Mouse (Mus musculus): Measurements from ENCODE around the gene S100a11.
"Not testable (repeated sequence)": the region's sequence is repeated elsewhere in the genome, so short reads cannot be mapped to it uniquely, and the experiment has no call there.

S100a11 gene

DNA sequence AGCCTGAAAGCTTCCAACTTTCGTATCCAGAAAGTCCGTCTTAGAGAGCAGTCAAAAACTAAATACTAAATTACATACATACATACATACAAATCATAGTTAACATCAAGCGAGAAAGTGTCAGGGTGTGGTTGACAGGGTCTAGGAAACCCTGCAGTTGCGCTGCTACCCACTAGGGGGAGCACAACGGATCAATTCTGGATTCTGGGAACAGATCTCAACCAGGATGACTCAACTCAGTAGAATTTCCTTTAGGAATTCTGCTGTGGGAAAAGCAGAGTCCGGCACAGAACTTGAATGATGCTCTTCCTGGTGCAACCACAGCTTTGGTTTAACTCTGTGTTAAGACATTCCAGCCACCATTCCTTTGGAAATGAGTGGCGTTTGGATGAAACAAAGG is 2.3 kb downstream of the S100a11 start:
- peak; percentile 74 for DNase-seq (ENCODE audit: low spot score)

GRCm38 (mm10) chr3:93527300-93527699 is 7.0 kb downstream of the S100a11 start:
- no peak for DNase-seq (ENCODE audit: low spot score)

DNA sequence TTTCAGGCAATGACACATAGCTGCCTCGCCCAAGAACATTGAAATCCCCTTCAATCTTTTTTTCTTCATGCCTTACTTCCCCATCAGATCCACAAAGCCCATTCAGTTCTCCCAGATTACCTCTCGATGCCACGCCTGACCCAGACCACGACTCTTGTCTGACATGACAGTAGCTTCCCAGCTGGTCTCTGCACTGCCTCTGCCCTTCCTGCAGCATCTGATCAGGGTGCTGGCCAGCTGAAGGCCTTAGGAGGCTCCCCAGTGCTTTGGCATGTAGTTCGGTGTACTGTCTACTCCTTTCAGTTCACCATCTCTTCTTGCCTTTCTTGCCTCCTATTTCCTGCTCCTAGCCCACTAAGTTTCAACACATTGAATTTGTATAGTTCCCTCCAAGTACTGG is 8.5 kb downstream of the S100a11 start:
- DNase-seq (ENCODE audit: low spot score): no peak

GRCm38 (mm10) chr3:93537068-93537576 is 16.8 kb downstream of the S100a11 start:
- DNase-seq (ENCODE audit: low spot score): peak; percentile 63

DNA sequence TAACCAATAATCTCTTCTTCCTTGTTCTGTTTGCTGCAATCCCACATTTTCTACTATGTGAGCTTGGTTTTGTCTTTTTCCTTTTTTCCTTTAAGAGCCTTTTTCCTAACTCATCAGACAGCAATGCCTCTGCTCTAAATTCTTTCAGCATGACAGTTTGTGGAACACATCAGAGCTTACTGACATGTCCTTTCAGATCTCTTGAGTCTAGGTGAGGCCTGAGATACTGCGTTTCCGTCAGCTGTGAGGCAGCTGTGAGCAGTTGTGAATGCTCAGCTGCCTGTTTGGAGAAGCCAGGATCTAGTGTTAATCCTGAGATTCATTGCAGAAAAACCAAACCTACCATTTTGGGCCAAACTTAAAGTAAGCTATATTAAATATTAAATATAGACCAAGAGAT is 18.2 kb downstream of the S100a11 start:
- no peak for DNase-seq (ENCODE audit: low spot score)

DNA sequence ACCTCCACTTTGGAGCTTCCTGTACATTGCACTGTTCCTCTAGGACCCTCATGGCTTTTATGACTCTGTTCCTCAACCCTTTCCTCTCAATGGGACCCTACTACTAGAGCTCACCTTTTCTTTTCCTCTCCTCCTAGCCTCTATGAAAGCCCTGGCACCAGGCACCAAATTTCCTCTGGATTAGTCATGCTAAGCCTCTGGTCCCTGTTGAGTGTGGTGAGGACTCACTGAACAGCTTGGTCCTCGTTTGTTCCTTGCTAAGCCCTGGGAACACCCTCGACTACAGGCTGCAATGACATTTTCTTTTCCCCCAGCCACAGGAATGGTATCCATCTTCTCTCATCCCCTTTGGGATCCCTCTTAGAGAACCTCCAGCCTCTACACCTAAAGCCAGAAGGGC is 21.2 kb downstream of the S100a11 start:
- no peak for DNase-seq (ENCODE audit: low spot score)

- not testable (repeated sequence) for DNase-seq (ENCODE audit: low spot score)
Measured at GRCm38 (mm10) chr3:93544170-93544569, 23.9 kb downstream of the S100a11 start.

DNA sequence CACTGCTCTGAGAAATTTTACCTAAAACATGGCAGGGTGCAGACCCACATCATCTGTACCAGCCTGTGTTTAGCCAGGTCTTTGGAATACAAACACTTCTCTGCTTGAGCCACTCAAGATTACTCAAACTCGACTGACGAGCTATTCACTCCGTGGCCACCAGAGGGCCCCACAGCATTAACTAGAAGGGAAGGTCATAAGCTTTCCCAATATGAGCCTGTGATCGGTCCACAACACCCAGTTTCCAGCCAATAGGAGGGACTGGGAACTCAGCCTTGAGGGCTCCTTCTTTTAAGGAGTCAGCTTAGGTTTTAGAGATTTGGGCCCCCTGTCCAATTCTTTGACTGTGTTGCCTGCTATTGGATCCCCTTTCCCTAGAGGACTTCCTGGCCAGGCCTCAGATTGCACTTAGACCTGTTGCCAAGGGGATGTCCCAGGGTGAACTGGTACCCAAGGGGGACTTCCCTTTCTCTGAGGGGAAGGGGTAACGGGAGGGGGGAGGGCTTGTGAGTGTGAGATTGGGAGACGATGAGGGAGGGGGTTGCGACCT is 26.9 kb downstream of the S100a11 start:
- DNase-seq (ENCODE audit: low spot score): peak; percentile 90

DNA sequence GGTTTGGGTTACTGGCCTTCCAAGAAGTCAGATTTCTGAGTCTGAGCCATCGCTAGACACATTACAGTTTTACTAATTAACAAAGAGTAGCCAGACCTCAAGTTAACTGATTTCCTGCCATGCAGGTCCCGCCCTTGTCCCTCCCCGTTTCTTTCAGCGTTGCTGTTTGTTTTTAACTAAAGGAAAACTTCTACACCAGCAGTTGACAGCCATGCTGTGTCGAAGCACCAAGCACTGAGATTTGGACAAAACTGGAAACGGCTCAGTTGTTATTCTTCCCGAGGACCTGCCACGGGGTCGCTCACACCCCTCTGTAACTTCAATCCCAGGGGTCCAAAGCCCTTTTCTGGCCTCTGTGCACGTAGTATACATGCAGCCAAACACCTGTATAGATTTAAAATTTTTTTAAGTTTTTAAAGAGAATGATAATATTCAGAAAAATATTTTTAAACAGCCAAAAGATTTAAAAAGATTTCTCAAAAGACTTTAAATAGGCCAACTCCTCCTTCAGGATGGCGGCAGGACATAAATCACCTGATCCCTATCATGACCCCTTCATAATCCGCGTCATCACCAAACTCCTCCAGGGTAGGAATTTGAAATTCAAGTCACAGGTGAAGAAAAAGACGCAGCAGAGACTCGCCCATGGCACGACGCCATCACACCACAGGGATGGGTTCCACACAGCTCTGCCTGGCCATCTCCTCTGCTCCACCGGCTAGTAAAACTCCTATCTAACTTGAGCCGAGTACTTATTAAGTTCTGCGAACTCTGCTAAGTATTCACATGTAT is 27.7 kb downstream of the S100a11 start:
- no peak for DNase-seq (ENCODE audit: low spot score)

GRCm38 (mm10) chr3:93548541-93549266 is 28.4 kb downstream of the S100a11 start:
- no peak for DNase-seq (ENCODE audit: low spot score)

- DNase-seq (ENCODE audit: low spot score): no peak
Measured at GRCm38 (mm10) chr3:93549986-93550385, 29.7 kb downstream of the S100a11 start.

DNA sequence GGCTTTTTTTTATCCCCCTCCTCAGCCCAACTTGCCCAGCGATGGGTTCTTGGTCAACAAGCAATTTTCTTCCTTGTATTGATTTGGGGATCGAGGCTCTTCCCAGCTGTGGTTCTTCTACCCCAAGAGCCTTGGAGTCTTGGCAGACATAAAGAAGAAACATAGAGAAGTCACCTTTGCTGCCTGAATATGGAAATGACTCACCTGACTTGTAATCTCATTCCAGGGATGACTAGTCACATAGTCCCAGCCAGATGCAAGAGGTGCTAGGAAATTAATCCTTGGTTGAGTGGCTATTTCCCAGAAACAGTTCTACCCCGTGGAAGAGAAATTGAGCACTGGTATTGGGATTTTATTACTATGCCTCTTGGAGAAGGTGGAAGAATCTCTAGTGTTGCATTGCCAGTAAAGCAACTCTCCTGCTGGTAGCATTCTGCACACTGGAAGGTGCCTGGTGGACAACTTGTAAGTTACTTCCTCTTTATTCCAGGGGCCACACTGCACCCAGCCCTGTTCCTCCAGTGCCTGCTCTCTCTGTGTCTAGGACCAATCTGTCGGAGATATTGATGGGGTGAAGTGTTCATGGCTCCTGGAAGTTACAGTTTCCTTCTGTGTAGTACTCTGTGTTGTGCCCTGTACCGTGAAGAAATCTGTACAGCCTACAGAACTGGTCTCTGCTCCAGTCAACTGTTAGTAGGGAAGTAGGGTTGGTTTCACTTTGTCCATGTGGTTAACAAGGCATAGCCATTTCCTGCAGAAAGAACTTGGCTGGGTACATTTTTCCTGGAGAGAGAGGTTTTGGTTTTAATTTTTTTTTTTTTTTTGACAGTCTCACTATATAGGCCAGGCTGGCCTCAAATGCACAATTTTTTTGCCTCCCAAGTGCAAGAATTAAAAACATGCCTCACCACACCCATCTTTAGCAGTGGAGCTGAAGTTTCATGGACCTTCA is 31.9 kb downstream of the S100a11 start:
- DNase-seq (ENCODE audit: low spot score): no peak

- no peak for DNase-seq (ENCODE audit: low spot score)
Measured at GRCm38 (mm10) chr3:93553311-93553710, 33.0 kb downstream of the S100a11 start.

DNA sequence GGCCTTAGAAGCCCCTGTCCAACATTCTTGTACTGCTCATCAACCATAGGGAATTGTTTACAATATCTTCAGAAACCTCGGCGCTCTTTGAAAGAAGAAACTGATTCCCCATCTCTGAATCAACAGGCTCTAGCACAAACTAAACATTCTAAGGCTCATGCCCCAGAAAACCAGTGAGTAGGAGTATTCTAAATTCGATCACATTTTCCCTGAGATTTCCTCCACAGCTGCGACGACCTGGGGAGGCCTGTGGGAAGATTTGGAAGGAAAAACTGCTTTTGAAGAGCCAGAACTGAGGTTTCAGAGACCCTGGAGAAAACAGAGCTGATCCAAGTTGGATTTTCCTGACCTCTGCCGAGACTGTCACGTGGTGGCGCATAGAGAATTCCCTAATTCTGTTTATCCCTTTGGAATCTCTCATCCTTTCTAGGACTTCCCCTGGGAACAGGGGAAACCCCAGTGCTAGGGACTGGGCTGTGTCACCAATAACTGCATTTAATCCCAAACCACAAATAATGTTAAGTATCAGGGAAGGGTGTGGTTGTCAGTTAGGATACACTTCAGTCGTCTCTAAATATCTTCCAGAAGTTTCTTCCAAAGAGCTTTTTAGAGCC is 33.6 kb downstream of the S100a11 start:
- no peak for DNase-seq (ENCODE audit: low spot score)

DNA sequence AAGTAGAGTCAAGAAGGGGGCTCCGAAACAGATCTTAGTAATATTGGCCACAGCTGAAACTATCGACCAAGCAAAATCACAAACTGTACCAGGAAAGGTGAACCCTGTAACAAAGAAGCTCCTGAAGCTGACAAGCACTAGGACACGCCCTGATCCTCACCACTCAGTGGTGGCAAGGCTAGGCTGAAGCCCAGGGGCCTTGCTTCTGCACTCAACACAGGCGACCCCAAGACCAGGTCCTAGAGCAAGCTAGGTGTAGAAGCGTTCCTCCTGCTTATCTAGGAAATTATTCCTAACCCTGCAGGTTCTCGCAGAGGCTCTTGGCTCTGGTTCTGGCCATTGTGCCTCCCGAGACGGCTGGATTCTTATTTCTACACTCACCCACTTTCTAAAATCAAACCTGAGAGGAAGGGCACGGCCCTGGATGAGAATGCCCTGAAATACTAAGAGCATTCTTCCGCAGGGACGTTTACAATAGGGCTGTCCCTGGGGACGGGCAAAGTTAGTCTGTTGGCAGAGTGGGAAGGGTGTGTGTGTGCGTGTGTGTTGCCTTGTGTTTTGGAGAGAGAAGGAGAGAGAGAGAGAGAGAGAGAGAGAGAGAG is 34.2 kb downstream of the S100a11 start:
- no peak for DNase-seq (ENCODE audit: low spot score)

GRCm38 (mm10) chr3:93554981-93555877 is 34.9 kb downstream of the S100a11 start, which contains the start of gene S100a10:
S100a10 (plus strand) TSS chr3:93555080.
- peak; percentile 70 for DNase-seq (ENCODE audit: low spot score)

DNA sequence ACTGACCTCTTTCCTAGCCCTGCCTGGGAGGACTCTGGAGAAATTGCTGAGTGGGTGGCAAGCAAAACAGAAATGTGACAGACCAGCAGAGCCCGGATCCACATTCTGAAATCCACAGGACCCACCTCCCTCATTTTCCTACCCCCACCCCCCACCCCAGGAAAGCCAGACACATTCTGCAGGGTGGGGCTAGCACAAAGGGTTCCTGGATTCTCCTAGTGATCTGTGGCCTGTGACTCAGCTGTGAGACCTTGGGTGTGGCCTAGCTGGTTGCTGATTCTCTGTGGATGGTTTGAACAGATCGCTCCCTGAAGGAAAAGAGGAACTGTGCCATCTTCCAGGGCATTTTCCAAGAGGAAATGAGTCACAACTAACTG is 35.6 kb downstream of the S100a11 start:
- DNase-seq (ENCODE audit: low spot score): no peak

DNA sequence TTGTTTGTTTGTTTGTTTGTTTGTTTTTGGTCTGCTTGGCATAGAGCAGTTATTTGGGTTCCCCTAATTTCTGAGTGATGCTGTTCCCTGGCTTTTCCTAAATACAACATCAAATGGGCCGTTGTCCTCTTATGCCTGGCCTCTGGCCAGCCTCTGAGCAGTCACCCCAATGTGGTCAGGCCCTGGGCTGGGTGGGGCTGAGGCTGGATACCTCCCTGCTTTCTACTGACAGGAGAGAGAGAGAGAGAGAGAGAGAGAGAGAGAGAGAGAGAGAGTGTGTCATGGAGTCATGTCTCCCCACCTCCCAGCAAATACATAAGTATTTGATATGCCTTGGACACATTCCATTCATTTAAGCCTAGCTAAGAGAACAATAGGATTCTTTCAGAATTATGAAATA is 36.3 kb downstream of the S100a11 start:
- no peak for DNase-seq (ENCODE audit: low spot score)

GRCm38 (mm10) chr3:93557471-93557870 is 37.2 kb downstream of the S100a11 start:
- DNase-seq (ENCODE audit: low spot score): no peak

DNA sequence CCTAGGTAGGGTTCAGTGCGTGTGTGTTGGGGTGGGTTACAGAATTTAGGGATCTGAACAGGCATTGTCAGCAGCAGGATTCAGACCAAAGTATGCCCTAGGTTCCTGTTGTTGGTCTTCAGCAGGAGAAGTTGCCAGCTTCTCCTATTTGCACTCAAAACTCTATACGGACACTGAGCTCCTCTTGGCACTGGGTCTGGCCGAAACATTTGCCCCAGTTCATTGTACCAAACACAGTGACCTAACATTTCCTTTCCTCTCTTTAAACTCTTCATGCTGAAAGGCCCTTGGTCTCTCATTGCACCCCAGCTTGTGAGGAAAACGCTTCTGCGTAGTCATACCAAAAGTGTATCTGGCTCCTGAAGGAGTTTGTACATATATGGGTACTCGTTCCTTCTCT is 39.7 kb downstream of the S100a11 start:
- DNase-seq (ENCODE audit: low spot score): no peak

Data from urinary bladder, postnatal 25 days (tissue).